Mouse (Mus musculus) megakaryocyte, embryonic 14.5 days (primary cell): ENCODE measurements around the gene Pdgfd. TPM values are rescaled to one million over a fixed set of nuclear protein-coding genes. Genes with fewer than 3 reads are reported as not detected.

Experiments used
- H3K27me3 ChIP-seq: replicated peaks from 2 replicates; pipeline ENCODE3; 2012; ENCODE audit warnings: inconsistent platforms
- H3K36me3 ChIP-seq: replicated peaks from 2 replicates; pipeline ENCODE3; 2012; ENCODE audit warnings: low read length, inconsistent platforms, mixed read lengths
- H3K4me1 ChIP-seq: 2 replicates; pipeline ENCODE4 v1.6.1; 2012; ENCODE audit warnings: inconsistent platforms
- H3K4me3 ChIP-seq: replicated peaks from 2 replicates; pipeline ENCODE3; 2012; ENCODE audit warnings: moderate library complexity, mild to moderate bottlenecking, inconsistent platforms
- H3K9me3 ChIP-seq: 2 replicates; pipeline ENCODE4 v1.6.1; 2012; ENCODE audit warnings: inconsistent platforms
- FLI1 ChIP-seq: IDR thresholded peaks from 2 replicates; pipeline ENCODE4 v1.6.1; 2012; ENCODE audit warnings: low read length, inconsistent platforms, mixed read lengths
- GATA1 ChIP-seq: IDR thresholded peaks from 3 replicates; pipeline ENCODE4 v1.6.1; 2012; ENCODE audit warnings: mixed read lengths, low read length, inconsistent platforms, borderline replicate concordance
- polyA plus RNA-seq: library from polyadenylated mRNA; stranded (reverse); fragments of >175 nt; gene quantifications from 2 replicates; pipeline ENCODE4 v1.2.3, GENCODE M21; 2012; ENCODE audit warnings: low replicate concordance; ENCODE audit not compliant: insufficient read depth

The Pdgfd gene
- polyA plus RNA-seq, 1 experiment = not detected

DNA sequence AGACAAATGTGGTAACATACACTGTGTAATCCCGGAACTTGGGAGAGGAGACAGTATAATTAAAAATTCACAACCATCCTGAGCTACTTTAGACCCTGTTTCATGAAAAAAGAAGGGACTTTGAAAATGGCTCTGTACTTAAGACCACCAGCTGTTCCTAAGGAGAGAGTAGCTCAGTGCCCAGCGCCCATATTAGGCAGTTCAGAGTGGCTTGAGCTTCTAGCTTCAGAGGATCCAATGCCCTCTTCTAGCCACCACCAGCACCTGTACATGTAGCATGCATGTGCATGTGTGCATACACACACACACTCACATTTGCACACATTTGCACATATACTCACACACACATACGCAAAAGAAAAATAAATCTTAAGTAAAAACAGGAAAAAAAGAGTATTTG, 136.2 kb downstream of the Pdgfd start:
- no peaks in the 10 kb centered on the region for H3K36me3 ChIP-seq
- TF ChIP-seq FLI1 = no peak
- no peak for TF ChIP-seq GATA1
- H3K9me3 ChIP-seq = peaks cover 6% of the 10 kb centered on the region
- H3K4me3 ChIP-seq = no peak overlapping the region
- H3K4me1 ChIP-seq = no peaks in the 10 kb centered on the region
- H3K27me3 ChIP-seq = no peaks in the 10 kb centered on the region

DNA sequence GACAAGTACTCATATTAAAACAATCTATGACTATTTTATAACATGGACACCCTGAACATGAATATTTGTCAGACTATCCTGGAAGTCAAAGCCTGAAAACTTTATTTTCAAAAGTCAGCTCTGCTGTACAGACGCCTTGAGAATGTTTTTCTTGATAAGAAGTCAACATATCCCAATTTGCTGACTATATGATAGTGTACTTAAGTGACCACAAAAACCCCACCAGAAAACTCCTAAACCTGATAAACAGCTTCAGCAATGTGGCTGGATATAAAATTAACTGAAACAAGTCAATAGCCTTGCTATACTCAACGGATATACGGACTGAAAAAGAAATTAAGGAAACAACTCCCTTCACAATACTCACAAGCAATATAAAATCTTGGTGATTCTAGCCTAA, 137.5 kb downstream of the Pdgfd start:
- Histone ChIP-seq H3K4me3 (no peak overlapping the region), H3K4me1 (no peaks in the 10 kb centered on the region), H3K9me3 (peaks cover 6% of the 10 kb centered on the region), H3K27me3 (no peaks in the 10 kb centered on the region), H3K36me3 (no peaks in the 10 kb centered on the region)
- no peak for TF ChIP-seq GATA1
- TF ChIP-seq FLI1 = no peak

DNA sequence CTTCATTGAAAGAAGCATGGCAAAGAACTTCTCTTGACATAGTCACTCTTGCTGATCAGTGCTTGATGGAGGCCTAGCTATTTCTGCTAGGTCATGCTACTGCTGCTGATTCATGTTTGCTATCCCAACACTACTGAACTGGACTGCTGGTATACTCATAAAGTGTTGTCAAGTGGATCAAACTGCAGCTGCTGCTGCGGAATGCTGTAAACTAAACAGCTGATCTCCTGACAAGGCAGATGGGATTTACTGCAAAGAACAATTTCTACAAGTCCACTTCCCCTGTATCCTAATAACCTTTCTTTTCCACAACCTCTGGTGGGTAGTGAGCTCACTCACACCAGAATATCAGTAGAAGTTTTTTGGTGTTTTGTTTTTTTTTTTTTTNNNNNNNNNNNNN, 148.7 kb downstream of the Pdgfd start:
- Histone ChIP-seq H3K4me3 (no peak overlapping the region), H3K36me3 (no peaks in the 10 kb centered on the region), H3K27me3 (no peaks in the 10 kb centered on the region), H3K4me1 (no peaks in the 10 kb centered on the region), H3K9me3 (no peaks in the 10 kb centered on the region)
- TF ChIP-seq FLI1 = no peak
- no peak for TF ChIP-seq GATA1

DNA sequence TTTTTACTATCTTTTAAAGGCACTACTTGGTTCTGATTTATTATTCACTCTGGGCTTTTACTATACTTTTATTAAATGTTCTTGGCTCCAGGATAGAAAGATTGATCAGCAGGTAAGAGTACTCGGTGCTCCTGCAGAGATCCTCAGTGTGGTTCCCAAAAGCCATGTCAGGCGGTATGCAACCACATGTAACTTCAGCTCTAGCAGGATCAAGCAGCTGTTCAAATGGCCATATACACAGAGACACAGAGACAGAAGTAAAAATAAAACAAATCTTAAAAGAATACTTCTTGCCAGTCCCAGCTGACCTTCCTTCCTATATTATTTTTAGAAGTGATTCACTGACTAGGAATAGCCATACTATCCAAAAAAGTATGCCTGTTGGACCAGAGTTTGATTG, 157.0 kb downstream of the Pdgfd start:
- H3K9me3 ChIP-seq = no peaks in the 10 kb centered on the region
- H3K27me3 ChIP-seq = no peaks in the 10 kb centered on the region
- H3K4me3 ChIP-seq = no peak overlapping the region
- H3K4me1 ChIP-seq = no peaks in the 10 kb centered on the region
- TF ChIP-seq GATA1 (no peak), FLI1 (no peak)
- H3K36me3 ChIP-seq = no peaks in the 10 kb centered on the region

DNA sequence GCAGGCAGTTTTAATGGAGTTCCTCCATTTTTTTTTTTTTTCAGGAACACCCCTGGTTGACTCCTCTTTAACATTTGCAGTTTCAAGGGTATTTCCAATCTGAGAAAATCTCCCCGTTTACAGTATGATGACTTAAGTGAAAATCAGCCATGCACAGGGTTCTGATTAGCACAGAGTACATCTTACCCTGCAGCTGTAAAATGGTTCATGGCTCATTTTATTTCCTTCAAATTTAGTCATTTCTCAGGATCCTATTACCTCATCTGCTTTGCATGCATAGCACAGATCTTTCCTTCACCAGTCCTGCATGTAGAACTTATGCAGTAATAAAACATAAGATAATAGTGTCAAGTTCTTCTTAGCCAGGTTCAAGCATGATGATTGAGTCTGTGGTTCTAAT, 165.1 kb downstream of the Pdgfd start:
- Histone ChIP-seq H3K9me3 (no peaks in the 10 kb centered on the region), H3K36me3 (no peaks in the 10 kb centered on the region), H3K27me3 (no peaks in the 10 kb centered on the region), H3K4me1 (no peaks in the 10 kb centered on the region), H3K4me3 (no peak overlapping the region)
- TF ChIP-seq GATA1 (no peak), FLI1 (no peak)

DNA sequence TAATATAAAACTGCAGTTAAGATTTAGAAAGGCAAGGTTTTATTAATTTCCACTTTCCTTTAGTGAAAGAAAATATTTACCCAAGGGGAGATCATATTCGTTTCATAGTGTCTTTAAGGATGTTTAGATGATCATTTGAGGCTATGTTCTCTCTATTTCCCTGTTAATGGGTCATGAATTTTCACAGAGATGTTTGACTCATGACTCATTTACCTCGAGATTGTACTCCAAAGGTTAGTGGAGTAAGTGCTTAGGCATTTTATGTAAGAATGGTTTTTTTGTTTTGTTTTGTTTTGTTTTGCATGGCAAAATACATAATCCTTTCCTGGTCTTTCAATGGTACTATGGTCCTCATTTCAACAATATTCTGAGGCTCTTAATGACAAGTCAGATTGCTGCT, 167.9 kb downstream of the Pdgfd start:
- H3K27me3 ChIP-seq = no peaks in the 10 kb centered on the region
- no peaks in the 10 kb centered on the region for H3K36me3 ChIP-seq
- H3K4me3 ChIP-seq = no peak overlapping the region
- TF ChIP-seq FLI1 (no peak), GATA1 (no peak)
- H3K9me3 ChIP-seq = no peaks in the 10 kb centered on the region
- no peaks in the 10 kb centered on the region for H3K4me1 ChIP-seq

DNA sequence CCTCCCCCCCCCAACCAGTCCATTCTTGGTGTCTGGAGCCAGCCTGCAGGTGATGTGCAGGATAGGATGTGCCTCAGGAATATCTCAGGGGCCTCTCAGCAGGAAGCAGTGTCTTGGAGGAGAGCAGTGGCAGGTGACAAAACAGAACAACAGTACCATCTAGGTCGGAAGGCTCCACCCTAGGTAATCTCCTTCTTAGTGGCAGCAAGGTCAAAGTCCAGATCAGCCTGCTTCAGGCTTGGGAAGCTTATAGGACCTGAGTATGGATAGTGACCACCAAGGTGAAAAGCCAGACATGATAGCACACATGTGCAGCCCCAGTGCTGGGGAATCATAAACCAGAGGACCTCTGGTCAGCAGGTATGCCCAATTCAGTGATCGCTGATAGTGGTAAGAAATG, 169.5 kb downstream of the Pdgfd start:
- Histone ChIP-seq H3K27me3 (no peaks in the 10 kb centered on the region), H3K4me3 (no peak overlapping the region), H3K36me3 (no peaks in the 10 kb centered on the region), H3K4me1 (no peaks in the 10 kb centered on the region), H3K9me3 (no peaks in the 10 kb centered on the region)
- no peak for TF ChIP-seq GATA1
- TF ChIP-seq FLI1 = no peak

DNA sequence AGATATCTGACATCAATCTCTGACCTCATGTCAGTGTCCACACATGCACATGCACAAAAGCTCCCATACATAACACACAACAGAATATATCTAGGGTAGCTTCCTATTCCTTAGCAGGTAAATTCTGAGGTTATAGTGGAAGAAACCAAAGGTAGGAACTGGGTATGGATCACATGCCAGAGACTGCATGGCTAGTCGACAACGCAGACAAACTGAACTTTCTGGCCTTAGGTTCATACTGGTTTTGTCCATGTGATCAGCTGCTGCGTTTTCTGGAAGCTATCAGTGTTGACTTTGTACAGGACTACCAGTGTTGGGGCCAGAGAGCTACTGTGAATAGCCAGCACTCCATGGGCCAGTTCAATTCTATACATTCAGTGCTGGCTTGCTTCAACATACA, 170.0 kb downstream of the Pdgfd start:
- Histone ChIP-seq H3K4me1 (no peaks in the 10 kb centered on the region), H3K36me3 (no peaks in the 10 kb centered on the region), H3K4me3 (no peak overlapping the region), H3K27me3 (no peaks in the 10 kb centered on the region), H3K9me3 (no peaks in the 10 kb centered on the region)
- TF ChIP-seq FLI1 (no peak), GATA1 (no peak)

DNA sequence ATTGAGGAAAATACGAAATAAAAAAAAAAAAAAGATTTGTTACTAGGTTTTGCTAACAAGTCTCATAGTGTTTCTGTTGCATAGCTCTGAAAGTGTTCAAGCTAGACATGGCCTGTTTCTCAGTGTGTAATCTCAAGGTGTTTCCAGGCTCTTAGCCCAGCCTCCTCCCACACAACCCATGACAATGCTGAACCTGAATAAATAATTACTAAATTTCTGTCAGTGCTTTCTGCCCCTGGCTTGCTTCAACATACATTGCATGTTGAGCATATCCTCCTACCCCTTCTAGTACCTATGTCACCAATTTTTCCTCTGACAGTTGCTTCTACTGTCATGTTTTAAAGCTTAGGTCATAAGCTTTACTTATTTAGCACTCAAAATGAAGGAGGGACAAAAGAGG, 171.0 kb downstream of the Pdgfd start:
- H3K4me3 ChIP-seq = no peak overlapping the region
- TF ChIP-seq FLI1 (no peak), GATA1 (no peak)
- H3K4me1 ChIP-seq = no peaks in the 10 kb centered on the region
- H3K9me3 ChIP-seq = no peaks in the 10 kb centered on the region
- H3K27me3 ChIP-seq = no peaks in the 10 kb centered on the region
- no peaks in the 10 kb centered on the region for H3K36me3 ChIP-seq

DNA sequence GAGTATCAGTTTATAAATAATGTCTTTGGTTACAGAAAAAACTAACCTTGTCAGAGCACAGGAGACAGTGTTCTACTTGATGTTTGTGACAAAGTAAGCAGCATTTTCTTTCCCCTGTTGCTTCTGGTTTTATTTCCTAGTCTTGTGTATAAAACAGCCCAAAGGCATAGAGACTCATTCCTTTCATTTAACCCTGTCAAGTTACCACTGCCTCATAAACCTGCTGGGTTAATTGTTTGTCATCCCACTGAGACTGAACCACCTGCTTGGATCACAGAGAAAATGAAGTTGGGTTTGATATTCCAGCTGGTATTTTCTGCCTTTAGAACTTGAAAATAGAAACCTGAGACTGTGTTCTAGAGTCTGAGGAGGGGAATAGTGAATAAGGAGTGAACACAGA, 172.4 kb downstream of the Pdgfd start:
- TF ChIP-seq GATA1 (no peak), FLI1 (no peak)
- H3K9me3 ChIP-seq = no peaks in the 10 kb centered on the region
- H3K36me3 ChIP-seq = no peaks in the 10 kb centered on the region
- no peaks in the 10 kb centered on the region for H3K4me1 ChIP-seq
- no peak overlapping the region for H3K4me3 ChIP-seq
- no peaks in the 10 kb centered on the region for H3K27me3 ChIP-seq

DNA sequence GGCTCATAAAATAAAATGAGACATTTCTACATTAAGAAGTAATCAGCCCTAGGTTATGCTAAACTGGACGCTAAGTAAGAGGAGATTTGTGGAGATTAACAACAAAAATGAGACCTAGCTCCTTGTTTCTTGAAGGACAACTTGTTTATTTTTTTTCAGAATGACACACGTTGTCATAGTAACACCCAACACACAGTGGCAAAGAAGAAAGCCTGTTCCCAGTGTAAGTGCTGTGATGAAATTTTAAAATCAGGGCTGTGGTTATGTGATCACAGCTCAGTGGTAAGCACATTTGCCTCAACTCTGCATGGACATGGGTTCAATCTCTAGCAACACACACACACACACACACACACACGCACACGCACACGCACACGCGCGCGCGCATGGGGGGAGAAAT, 174.5 kb downstream of the Pdgfd start:
- Histone ChIP-seq H3K4me3 (no peak overlapping the region), H3K4me1 (no peaks in the 10 kb centered on the region), H3K9me3 (no peaks in the 10 kb centered on the region), H3K27me3 (no peaks in the 10 kb centered on the region), H3K36me3 (no peaks in the 10 kb centered on the region)
- TF ChIP-seq GATA1 (no peak), FLI1 (no peak)
